Mouse (Mus musculus): Measurements from ENCODE around the gene Arhgap1.

DNA sequence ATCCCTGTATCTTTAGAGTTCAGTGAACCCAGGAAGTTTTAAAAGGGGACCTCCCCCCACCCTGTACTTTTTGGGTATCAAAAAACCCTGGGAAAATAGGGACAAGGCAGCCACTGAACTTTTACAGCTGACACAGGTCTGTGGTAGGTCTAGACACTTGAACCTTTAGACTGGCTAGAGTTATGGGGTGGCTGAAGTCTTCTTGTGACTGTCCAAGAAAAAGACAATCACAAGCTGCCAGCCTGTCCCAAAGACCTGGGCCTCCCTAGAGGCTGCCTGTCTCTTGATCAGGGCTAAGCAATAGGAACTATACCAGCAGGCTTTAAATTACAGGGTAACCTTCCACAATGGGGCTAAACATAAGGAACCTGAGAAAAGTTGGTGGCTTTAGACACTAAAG, 27.3 kb downstream of the Arhgap1 start:
- TF ChIP-seq CTCF (IDR thresholded peaks at IDR 0.05) (no peak), EP300 (IDR thresholded peaks at IDR 0.05) (no peak)

Measured in lung, postnatal 0 days (tissue).